ENCODE assay signal across 8 mouse cellular contexts in the genomic region with DNA sequence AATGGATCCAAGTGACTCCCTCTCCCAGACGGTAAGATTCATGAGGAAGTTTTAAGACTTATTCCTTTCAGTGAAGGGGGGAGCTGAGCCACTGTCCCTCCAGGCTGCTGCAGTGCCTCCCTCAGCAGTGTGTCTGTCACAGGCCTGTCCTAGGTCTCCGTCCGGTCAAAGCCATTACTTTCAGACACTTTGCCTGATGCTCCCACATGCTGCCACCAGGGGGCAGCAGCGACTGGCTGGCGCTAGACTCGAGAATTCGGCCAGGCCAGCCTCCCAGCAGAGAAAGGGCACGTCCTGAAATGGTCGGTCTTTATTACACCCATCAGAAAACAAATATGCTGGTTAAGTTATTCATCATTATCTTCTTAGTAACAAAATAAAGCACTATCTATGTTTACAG. TPM values are rescaled to one million over a fixed set of nuclear protein-coding genes. Genes with fewer than 3 reads are reported as not detected.
DNase-seq lines count a peak whose midpoint lies in the region; ATAC-seq lines count a peak whose summit lies in the region.

No protein-coding gene starts in this region.

- peaks cover 32% of the 10 kb centered on the region for H3K36me3 ChIP-seq in limb, embryonic 10.5 days

- no peaks in the 10 kb centered on the region for H3K9me3 ChIP-seq in limb, embryonic 10.5 days (replicated peaks)

- WGBS in limb, embryonic 10.5 days, result 9% methylated on average over 9 of the region's 9 CpGs

- H3K4me3 ChIP-seq in limb, embryonic 10.5 days, result no peak overlapping the region

- peak; percentile 80 for DNase-seq in CD4-positive, CD25-positive, alpha-beta regulatory T cell, adult 2 months (ENCODE audit: low read depth, low spot score)
- peak; percentile 61 for DNase-seq in 3134 (ENCODE audit: extremely low read depth, insufficient read length, low spot score)
- DNase-seq in c-Kit-positive CD71-positive TER-119-negative erythroid progenitor cells, embryonic 14.5 days (ENCODE audit: low read depth), result peak; percentile 51
- DNase-seq in heart, postnatal 36 days, result peak; percentile 46
- DNase-seq in limb, embryonic 10.5 days (ENCODE audit: low spot score), result peak; percentile 91
- peak; percentile 91 for DNase-seq in neural tube, embryonic 10.5 days (ENCODE audit: extremely low spot score, low spot score)
- no peak for DNase-seq in left cerebral cortex, postnatal 36 days (ENCODE audit: low spot score in 2 of 2)

- no peaks in the 10 kb centered on the region for H3K27me3 ChIP-seq in limb, embryonic 10.5 days (ENCODE audit: low read depth, poor library complexity, severe bottlenecking)

- ATAC-seq in CD4-positive, CD25-positive, alpha-beta regulatory T cell, adult 4 months, result no peak

- peak overlapping the region; percentile 62; the same call in 1 of the 2 replicates for H3K27ac ChIP-seq in limb, embryonic 10.5 days

- intact Hi-C loops in heart, postnatal 36 days (cut with DNase I), result loop anchor here (1.0 to 2.0 kb wide), 3 partner anchors 41 to 228 kb away; a partner anchor contains a TSS
- intact Hi-C loops in left cerebral cortex, postnatal 36 days (cut with DNase I), result no loop called here

- peaks cover 36% of the 10 kb centered on the region for H3K4me1 ChIP-seq in limb, embryonic 10.5 days

RNA-seq across cellular contexts. Expression of a gene that starts 18.6 kb away (rescaled TPM):
- polyA plus RNA-seq in CD4-positive, CD25-positive, alpha-beta regulatory T cell, adult 4 months (2017; shearing (Covaris generic)), result not detected
- total RNA-seq in heart, postnatal 36 days (2021), result under 1 TPM; 0.38 to 0.50 TPM
- 1.7 and 2.0 TPM in 2 replicates for polyA plus RNA-seq in limb, embryonic 10.5 days (2016; fragmentation: Nextera tagmentation; extraction: Ambion mirVana)
- 10 to 100 TPM in 1 of 2 experiments, 1 to 10 TPM in 1; 7.8 to 10.2 TPM for total RNA-seq in left cerebral cortex, postnatal 36 days (2021)

RNA-seq across cellular contexts. Expression of a gene that starts 31.7 kb away (rescaled TPM):
- not detected for polyA plus RNA-seq in CD4-positive, CD25-positive, alpha-beta regulatory T cell, adult 4 months (2017; shearing (Covaris generic))
- total RNA-seq in heart, postnatal 36 days (2021), result under 1 TPM in 1 of 2 experiments, not detected in 1; 0.22 TPM
- polyA plus RNA-seq in limb, embryonic 10.5 days (2016; fragmentation: Nextera tagmentation; extraction: Ambion mirVana), result 0.09 TPM in 1 of 2 replicates, not detected in the other
- not detected for total RNA-seq in left cerebral cortex, postnatal 36 days (2021)

RNA-seq across cellular contexts. Expression of a gene that starts 42.2 kb away (rescaled TPM):
- polyA plus RNA-seq in CD4-positive, CD25-positive, alpha-beta regulatory T cell, adult 4 months (2017; shearing (Covaris generic)), result not detected
- total RNA-seq in heart, postnatal 36 days (2021), result 10 to 100 TPM; 16.1 to 16.7 TPM
- polyA plus RNA-seq in limb, embryonic 10.5 days (2016; fragmentation: Nextera tagmentation; extraction: Ambion mirVana), result 10.3 and 12.9 TPM in 2 replicates
- total RNA-seq in left cerebral cortex, postnatal 36 days (2021), result 10 to 100 TPM in 1 of 2 experiments, 1 to 10 TPM in 1; 8.3 to 12.0 TPM

Comparison
In these comparisons a context has a peak if more than half of its experiments do, and no peak if none do; other contexts are left out.
1. DNase-seq: peak in CD4-positive, CD25-positive, alpha-beta regulatory T cell, adult 2 months (single experiment), 3134 (single experiment), c-Kit-positive CD71-positive TER-119-negative erythroid progenitor cells, embryonic 14.5 days (single experiment), heart, postnatal 36 days (2 of 2), limb, embryonic 10.5 days (single experiment) and neural tube, embryonic 10.5 days (single experiment); none in left cerebral cortex, postnatal 36 days (0 of 2).
2. RNA of a gene that starts 18.6 kb away (total RNA-seq): 7.8 to 10.2 TPM in left cerebral cortex, postnatal 36 days; 0.38 to 0.50 TPM in heart, postnatal 36 days; every median in the first group is over 4 times any median in the second.